Mouse (Mus musculus) C2C12 (cell line): Measurements from ENCODE around the gene Mios. TPM values are rescaled to one million over a fixed set of nuclear protein-coding genes. Genes with fewer than 3 reads are reported as not detected.

Source experiments
- H3K27me3 ChIP-seq: one replicate; pipeline ENCODE4 v1.6.1; 2011; ENCODE audit not compliant: control insufficient read depth, insufficient read depth, insufficient read length
- H3K36me3 ChIP-seq: one replicate; pipeline ENCODE4 v1.6.1; 2011; ENCODE audit not compliant: control insufficient read depth, insufficient read depth
- H3K4me3 ChIP-seq: one replicate; pipeline ENCODE4 v1.5.1; 2011; ENCODE audit warnings: mild to moderate bottlenecking, control low read depth; ENCODE audit not compliant: poor library complexity, insufficient read depth, severe bottlenecking
- H3K79me2 ChIP-seq: one replicate; pipeline ENCODE4 v1.6.1; 2011; ENCODE audit not compliant: control insufficient read depth, insufficient read depth
- H3K79me3 ChIP-seq: one replicate; pipeline ENCODE4 v1.6.1; 2011; ENCODE audit warnings: low read depth, control low read depth
- H3ac ChIP-seq: one replicate; pipeline ENCODE3; 2011; ENCODE audit warnings: low read depth; ENCODE audit not compliant: control insufficient read depth, insufficient read length
- CEBPB ChIP-seq: IDR thresholded peaks from one replicate; pipeline ENCODE4 v1.6.1; 2011; ENCODE audit warnings: low read depth, mild to moderate bottlenecking, control low read depth, moderate library complexity
- CTCF ChIP-seq: IDR thresholded peaks from one replicate; pipeline ENCODE4 v1.5.1; 2011; ENCODE audit not compliant: control insufficient read depth, insufficient read depth, insufficient read length
- FOSL1 ChIP-seq: IDR thresholded peaks from one replicate; pipeline ENCODE4 v1.8.0; 2011; ENCODE audit warnings: mild to moderate bottlenecking, low read length; ENCODE audit not compliant: poor library complexity, insufficient read depth, severe bottlenecking
- MAX ChIP-seq: IDR thresholded peaks from one replicate; pipeline ENCODE4 v1.6.1; 2011; ENCODE audit warnings: mild to moderate bottlenecking, control low read depth
- MYOD1 ChIP-seq: IDR thresholded peaks from one replicate; pipeline ENCODE4 v1.6.1; 2011; ENCODE audit warnings: low read depth; ENCODE audit not compliant: control insufficient read depth, insufficient read length
- MYOG ChIP-seq: IDR thresholded peaks from one replicate; pipeline ENCODE4 v1.6.1; 2011; ENCODE audit not compliant: control insufficient read depth, insufficient read length; ENCODE audit errors: extremely low read depth
- USF1 ChIP-seq: IDR thresholded peaks from one replicate; pipeline ENCODE4 v1.6.1; 2011; ENCODE audit warnings: low read depth, mild to moderate bottlenecking, control low read depth, moderate library complexity
- polyA plus RNA-seq: library from polyadenylated mRNA; unstranded; fragments of >200 nt; fragmentation: generic; extraction: Trizol; gene quantifications from one replicate; pipeline ENCODE4 v1.2.1, GENCODE M21; 2012; ENCODE audit warnings: missing spikeins

Mios gene
- polyA plus RNA-seq, 1 experiment = 4.0 TPM

- Histone ChIP-seq H3K79me2 (peaks cover 55% of the 10 kb centered on the region), H3ac (peak overlapping the region; percentile 96), H3K27me3 (no peaks in the 10 kb centered on the region), H3K79me3 (peaks cover 26% of the 10 kb centered on the region), H3K4me3 (peak overlapping the region; percentile 78), H3K36me3 (peaks cover 17% of the 10 kb centered on the region)
- no peak for TF ChIP-seq CEBPB
- no peak for TF ChIP-seq USF1
- TF ChIP-seq MAX = no peak
- TF ChIP-seq MYOD1 = no peak
- no peak for TF ChIP-seq CTCF
- TF ChIP-seq MYOG = no peak
- TF ChIP-seq FOSL1 = no peak
Observed at GRCm38 (mm10) chr6:8259667-8260044, 50.6 kb downstream of the Mios start.

GRCm38 (mm10) chr6:8271047-8271446, 62.0 kb downstream of the Mios start:
- peaks cover 6% of the 10 kb centered on the region for H3K79me2 ChIP-seq
- no peak overlapping the region for H3K4me3 ChIP-seq
- H3ac ChIP-seq = no peak overlapping the region
- H3K27me3 ChIP-seq = no peaks in the 10 kb centered on the region
- H3K36me3 ChIP-seq = peaks cover 5% of the 10 kb centered on the region
- peaks cover 10% of the 10 kb centered on the region for H3K79me3 ChIP-seq
- no peak for TF ChIP-seq CEBPB
- TF ChIP-seq FOSL1 = no peak
- no peak for TF ChIP-seq MAX
- no peak for TF ChIP-seq MYOG
- TF ChIP-seq USF1 = no peak
- no peak for TF ChIP-seq MYOD1
- no peak for TF ChIP-seq CTCF

- TF ChIP-seq MYOG (no peak), CTCF (peak; percentile 12)
- H3K79me3 ChIP-seq = peaks cover 4% of the 10 kb centered on the region
- no peaks in the 10 kb centered on the region for H3K79me2 ChIP-seq
- H3K4me3 ChIP-seq = no peak overlapping the region
- no peak overlapping the region for H3ac ChIP-seq
- no peaks in the 10 kb centered on the region for H3K27me3 ChIP-seq
- peaks cover 9% of the 10 kb centered on the region for H3K36me3 ChIP-seq
Observed at GRCm38 (mm10) chr6:8274387-8275054, 65.5 kb downstream of the Mios start.

- Histone ChIP-seq H3K36me3 (peaks cover 9% of the 10 kb centered on the region), H3ac (no peak overlapping the region), H3K4me3 (no peak overlapping the region), H3K79me3 (peaks cover 2% of the 10 kb centered on the region), H3K27me3 (no peaks in the 10 kb centered on the region), H3K79me2 (no peaks in the 10 kb centered on the region)
- no peak for TF ChIP-seq MYOG
- no peak for TF ChIP-seq MYOD1
- no peak for TF ChIP-seq CEBPB
- TF ChIP-seq MAX = no peak
- no peak for TF ChIP-seq CTCF
- TF ChIP-seq FOSL1 = no peak
- TF ChIP-seq USF1 = no peak
Observed at GRCm38 (mm10) chr6:8275098-8275497, 66.1 kb downstream of the Mios start.

- H3K79me3 ChIP-seq = peaks cover 2% of the 10 kb centered on the region
- H3K36me3 ChIP-seq = peaks cover 4% of the 10 kb centered on the region
- H3K27me3 ChIP-seq = no peaks in the 10 kb centered on the region
- H3K79me2 ChIP-seq = no peaks in the 10 kb centered on the region
- TF ChIP-seq CTCF (no peak), MYOG (no peak), CEBPB (no peak), USF1 (no peak), MAX (no peak), FOSL1 (no peak), MYOD1 (no peak)
- H3K4me3 ChIP-seq = no peak overlapping the region
- no peak overlapping the region for H3ac ChIP-seq
Observed at GRCm38 (mm10) chr6:8276431-8276830, 67.4 kb downstream of the Mios start.

GRCm38 (mm10) chr6:8278426-8279002, 69.5 kb downstream of the Mios start:
- TF ChIP-seq MYOG (no peak), MYOD1 (no peak), CEBPB (no peak), USF1 (no peak), CTCF (no peak), FOSL1 (no peak), MAX (no peak)

More at GRCm38 (mm10) chr6:8278426-8279002, 69.5 kb downstream of the Mios start:
- Histone ChIP-seq H3K79me3 (peaks cover 2% of the 10 kb centered on the region), H3K79me2 (no peaks in the 10 kb centered on the region), H3K27me3 (no peaks in the 10 kb centered on the region), H3K4me3 (no peak overlapping the region), H3K36me3 (peaks cover 4% of the 10 kb centered on the region), H3ac (no peak overlapping the region)
